Mouse (Mus musculus): ENCODE data around the gene Stard3.

Gene Stard3

DNA sequence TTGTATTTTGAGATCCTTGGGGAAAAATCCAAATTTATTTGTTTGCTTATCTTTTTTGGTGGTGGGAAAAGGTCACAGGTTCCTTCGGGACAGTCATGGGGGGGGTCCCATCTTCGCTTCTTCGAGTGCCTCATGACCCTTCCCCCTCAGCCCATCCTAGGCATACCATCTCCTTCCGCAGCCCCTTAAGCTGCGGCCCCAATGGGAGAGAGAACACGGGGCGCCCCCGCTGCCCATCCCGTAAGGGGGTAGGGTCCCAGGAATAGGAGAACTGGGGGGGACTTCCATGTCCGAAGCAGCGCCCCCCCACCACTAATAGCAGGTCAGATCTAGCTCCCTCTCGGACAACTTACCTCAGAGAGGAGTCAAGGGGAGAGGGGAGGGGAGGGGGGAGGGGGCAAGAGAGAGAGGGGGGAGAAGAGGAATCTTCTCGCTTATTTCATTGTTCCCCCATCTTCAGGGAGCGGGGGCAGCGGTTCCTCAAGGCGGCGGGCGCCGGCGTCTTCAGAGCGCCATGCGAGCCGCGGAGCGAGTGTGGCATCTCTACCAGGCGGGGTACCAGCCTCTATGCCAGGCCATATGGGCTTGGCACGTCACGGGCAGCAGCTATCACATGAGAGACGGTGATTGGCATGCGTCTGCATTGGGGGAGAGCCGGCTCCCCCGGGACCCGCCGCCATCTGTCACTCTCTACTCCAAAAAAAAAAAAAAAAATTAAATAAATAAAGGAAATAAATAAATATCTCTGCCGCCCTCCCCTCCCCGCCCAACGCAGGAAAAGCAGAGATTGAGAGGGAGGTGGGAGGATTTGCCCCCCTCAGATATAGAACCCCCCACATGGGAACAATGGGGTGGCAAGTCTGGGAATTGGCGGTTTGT is 28.8 kb upstream of the Stard3 start, which contains the start of gene Neurod2:
Neurod2 (minus strand) TSS at position 568 of the 879 bp plus-strand sequence.
- DNase-seq (ENCODE audit: low read depth, low spot score), result no peak

DNA sequence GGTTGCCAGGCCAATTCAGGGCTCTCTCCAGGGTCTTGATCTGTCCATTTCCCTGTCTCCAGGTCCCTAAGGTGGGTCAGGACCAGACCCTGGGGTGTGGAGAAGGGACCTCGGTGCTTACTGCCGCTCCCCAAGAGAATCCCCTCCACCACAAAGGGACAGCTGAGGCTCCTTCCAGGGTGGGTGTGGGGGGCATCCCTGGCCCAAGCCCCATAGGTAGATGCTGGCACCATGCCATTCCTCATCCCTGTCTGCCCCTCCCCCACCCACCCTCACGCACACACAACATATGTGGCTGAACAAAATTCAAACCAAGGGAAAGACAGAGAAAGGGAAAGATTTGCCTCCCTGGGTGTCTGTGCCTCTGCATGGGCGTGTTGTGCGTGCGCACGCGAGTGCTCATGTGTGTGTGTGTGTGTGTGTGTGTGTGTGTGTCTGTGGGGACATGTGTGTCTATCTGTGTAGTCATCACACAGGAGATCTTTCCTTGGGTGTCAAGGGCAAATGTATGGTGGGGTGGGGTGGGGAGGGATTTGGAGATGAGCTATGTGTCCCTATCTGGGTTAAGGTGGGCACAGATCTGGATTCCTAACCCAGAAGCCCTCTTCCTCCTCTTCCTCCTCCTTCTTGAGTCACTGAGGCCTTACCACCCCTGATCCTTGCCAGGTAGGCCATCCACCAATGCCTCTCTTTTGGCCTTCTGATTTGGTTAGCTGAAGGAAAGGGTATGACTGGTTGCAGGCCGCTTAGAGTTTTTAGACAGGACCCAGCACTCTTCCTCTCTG is 28.0 kb upstream of the Stard3 start:
- DNase-seq (ENCODE audit: low read depth, low spot score), result no peak

DNA sequence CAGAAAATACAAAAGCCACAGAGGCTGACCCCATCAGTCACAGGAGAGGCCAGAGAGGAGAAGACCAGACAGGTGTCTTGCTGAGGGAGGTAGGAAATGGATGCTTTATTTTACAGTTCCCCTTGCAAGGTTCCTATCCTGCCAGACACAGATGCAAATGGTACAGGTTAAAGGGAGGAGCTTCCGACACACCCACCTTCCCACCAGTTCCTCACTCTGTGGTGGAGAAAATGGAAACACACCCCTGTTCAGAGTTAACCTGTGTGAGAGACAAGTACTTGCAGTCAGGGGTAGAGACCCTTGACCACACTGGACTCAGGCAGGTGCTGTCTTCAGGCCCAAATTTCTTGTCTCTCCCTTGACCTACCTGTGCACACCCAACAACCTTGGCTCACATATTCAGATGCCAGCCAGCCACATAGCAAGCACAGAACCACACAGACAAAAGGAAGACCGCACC is 27.4 kb upstream of the Stard3 start:
- no peak for DNase-seq (ENCODE audit: low read depth, low spot score)

DNA sequence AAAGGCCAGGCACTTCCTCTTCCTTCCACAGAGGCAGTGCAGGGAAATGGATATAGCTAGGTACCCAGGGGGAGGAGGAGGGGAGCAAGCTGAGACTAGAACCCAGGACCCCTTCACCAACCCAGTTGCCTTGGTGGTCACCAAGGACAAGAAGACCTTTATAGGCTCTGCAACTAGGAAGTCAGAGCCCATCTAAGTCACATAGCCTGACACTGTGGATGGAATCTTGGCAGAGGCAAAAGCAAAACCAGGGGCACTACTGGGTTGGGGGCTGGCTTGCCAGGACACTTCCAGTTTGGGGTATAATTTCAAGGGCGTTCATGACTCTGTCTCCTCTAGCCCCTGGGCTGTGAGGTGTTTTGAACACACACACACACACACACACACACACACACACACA is 26.8 kb upstream of the Stard3 start:
- DNase-seq (ENCODE audit: low read depth, low spot score), result no peak

DNA sequence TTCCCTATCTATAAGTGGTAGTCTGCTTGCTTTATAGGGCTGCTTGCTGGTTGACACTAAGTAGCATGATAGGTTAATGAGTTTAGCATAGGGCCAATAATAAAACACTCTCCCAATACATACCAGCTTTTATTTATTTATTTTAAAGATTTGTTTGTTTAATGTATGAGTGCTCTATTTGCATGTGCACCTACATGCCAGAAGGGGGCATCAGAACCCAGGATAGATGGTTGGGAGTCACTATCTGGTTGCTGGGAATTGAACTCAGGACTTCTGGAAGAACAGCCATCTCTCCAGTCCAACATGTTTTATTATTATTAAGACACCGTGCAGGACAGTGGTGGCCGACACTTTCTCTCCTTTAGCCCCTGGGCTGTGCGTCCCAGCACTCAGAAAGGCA is 26.0 kb upstream of the Stard3 start:
- no peak for DNase-seq (ENCODE audit: low read depth, low spot score)

DNA sequence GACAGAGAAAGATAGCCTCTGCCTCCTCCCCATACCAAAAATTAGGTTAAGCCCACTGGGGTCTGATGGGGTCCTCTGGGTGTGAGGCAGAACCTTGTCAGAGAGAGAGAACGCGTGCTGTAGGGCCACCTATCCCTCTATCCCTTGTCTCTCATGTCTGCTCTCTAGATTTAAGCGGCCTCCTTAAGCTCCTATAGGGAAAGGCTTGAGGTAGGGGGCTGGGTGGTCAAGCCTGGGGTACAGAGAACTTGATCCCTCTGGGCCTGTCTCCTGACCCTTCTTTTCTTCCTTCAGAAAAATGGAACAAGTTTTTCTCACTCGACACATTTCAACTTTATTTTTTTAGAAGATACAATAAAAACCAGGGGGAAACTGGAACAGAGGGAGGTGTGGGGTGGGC is 25.3 kb upstream of the Stard3 start:
- no peak for DNase-seq (ENCODE audit: low read depth, low spot score)

DNA sequence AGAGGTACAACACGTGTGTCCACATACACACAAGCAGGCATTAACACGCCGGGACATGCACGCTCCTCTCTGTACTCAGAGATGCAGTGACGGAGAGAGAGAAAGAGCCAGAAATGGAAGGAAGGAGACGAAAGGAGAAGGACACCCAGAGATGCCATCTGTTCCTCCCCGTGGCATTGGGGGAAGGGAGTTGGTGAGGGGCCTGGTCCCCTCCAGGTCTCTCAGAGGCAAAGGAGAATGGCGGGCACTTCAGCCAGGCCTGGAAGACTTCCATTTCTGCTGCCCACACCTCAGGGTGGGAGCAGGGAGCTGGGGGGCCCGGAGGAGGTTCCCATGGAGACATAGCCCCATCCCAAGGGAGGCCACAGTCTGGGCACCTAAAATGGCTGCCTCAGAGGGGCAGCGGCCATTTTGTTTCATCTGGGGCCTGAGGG is 24.9 kb upstream of the Stard3 start:
- no peak for DNase-seq (ENCODE audit: low read depth, low spot score)

DNA sequence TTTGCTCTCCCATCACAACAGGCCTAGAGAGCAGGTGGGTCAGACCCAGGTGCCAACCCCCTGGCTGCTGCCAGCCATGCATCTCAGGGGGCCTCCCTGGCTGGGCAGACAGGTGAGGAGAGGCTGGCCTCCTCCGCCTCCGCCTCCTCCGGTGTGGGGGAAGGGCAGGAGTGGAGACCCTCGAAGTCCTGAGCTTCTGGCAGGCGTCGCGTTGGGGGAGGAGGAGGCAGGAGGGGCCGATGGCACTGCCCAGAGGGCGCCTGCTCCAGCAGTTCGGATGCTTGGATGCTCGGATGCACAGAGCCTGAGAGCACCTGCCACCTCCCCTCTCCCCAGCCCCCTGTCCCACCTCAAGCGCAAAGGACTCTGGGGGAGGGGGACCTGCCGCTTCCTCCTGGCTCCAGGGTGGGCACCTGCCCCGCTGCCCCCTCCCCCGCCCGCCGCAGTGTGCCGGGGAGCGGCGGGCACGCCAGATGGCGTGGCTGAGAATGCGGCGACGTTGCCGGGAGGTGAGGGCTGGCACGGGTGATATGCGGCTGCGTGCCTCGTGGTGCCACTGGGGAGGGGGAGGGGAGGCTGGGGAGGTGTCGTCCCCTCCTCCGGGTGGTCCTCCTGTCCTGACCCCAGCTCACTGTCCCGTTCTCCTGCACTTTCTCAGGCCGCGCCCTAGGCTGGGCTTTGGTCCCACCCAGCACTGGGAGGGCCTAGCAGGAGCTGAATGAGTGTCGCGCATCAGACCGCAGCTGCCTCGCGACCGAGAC is 24.0 kb upstream of the Stard3 start:
- DNase-seq (ENCODE audit: low read depth, low spot score), result no peak

DNA sequence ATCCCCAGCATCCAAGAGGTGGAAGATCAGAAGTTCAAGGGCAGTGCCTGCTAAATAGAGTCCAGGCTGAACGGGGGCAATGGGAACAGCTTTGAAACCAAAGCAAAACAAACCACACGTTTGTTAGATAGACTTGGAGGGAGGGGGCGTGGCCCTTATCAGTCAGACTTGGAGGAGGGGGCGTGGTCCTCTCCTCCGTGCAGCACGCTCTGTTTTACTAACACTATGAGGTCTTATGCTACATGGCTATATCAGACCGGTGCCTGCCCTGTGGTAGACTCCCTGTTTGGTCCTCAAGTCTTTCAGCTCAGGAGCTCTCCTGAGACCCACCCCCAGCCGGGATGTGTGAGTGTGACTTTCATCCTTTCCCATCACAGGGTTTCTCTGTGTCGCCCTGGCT is 22.9 kb upstream of the Stard3 start:
- DNase-seq (ENCODE audit: low read depth, low spot score), result no peak

DNA sequence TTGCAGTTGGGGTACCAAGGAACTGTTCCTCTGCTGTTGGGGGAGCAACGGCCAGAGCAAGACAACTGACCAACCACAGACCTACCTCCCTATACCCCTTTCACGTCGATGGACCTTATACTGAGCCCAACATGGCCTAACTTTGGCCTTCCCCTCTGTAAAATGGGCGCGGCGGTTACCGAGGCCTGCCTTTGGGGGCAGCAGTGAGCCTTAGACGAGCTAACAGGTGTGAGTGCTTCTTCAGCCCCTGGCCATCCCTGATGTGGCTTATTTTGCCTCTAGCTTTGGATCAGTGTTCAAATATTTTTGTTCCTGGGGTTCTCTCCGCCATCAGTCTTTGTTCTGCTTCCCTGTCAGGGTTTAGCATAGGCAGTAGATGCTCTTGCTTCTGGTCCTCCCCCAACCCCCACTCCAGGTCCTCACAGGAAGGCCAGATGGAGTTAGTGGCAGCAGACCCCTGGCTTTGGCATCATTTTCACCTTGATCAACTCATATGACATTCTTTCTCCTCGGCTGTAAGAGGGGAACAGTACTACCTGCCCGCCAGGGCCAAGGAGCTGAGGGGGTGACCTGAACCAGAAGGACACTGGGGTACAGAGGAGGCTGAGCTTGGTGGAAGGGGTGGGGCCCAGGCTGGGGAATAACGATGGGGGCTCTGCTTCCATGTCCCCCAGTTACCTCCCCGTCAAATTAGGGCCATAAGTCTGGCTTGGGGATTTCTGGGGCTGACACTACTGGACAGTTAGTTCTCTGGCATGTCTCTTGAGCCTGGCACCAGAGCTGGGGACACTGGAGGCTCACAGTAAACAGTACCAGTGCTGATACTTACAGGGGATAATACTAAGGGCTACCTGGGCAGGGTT is 21.7 kb upstream of the Stard3 start:
- DNase-seq (ENCODE audit: low read depth, low spot score), result no peak

DNA sequence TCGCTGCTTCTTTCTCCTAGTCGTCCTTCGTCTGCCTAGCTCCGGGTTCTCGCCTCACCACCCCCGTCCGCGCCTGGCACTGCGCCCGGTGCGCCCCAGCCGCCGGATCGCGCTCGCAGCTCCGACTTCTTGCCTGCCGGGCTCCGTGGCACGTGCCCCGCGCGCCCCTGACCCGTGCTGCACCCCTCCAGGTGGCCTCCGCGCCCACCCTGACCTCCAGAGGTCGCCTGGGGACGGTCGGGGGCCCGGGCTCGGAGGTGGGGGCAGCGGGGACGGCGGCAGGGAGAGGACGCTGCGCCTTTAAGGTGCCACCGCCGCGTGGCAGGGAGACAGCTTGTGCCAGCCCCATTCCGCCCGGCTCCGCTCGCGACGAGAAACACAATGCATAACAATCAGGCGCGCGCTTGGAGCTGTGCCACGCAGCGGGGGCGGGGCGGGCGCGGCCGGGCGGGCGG is 19.6 kb upstream of the Stard3 start:
- DNase-seq (ENCODE audit: low read depth, low spot score), result no peak

DNA sequence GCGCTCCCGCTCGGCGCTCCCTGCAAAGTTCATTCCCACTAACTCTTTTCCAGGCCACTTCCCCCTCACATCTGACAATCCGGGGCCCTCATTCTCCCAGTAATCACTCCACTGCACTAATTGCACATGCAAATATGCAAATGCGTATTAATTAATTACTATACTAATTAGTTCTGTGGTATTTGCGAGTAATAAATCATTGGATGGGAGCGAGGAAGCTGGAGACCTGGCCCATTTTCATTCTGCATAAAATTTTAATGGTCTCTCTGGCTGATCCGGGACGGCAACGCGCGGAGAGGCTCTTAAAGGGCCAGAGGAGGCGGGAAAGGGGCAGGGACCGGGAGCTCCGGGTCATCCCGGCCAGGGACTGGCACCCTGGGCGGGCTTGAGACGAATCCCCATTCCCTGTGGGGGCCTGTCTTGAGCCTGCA is 19.1 kb upstream of the Stard3 start:
- DNase-seq (ENCODE audit: low read depth, low spot score), result no peak

DNA sequence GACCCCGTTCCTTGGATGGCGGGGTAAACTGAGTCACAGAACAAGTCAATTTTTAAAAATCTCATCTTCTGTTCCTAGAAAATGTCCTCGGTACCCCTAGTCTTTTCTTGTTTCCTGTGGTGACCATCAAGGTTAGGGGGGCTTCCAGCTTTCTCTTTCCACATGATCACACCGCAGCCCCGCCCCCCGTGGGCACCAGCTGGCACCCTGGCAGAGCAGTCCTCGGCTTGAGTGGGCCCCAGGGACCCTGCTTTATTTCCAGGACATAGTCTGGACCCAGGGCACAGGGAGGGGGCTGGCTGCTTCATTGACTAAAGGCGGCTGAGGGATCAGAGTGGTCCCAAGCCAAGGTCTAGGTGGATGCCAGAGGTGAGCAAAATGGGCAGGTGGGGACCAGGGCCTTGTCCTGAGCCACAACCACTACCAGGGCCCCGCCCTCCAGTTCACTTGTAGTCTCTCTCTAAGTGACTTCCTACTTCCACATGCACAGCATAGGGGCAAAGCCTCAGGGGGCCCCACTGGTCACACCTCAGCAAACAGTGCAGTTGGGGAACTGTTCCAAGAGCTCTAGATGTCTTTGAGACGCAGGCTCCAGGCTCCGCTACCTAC is 18.4 kb upstream of the Stard3 start:
- DNase-seq (ENCODE audit: low read depth, low spot score), result no peak

DNA sequence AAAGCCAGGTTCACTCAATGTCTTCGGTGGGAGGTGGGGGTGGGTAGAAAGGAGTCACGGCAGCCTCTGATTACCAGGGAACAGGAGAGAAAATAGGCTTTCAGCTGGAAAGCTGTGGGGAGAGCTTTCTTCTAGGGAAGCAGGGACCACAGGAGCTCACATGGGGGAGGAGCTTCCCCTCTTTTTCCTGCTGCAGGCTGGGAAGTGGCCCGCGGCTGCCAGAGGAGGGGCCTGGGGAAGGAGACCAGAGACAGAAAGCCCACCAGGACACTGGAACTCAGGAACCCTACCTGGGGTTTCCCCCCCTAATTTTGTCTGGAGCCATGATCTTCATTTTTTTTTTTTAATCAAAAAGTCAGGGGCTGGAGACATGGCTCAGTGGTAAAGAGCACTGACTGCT is 17.6 kb upstream of the Stard3 start:
- no peak for DNase-seq (ENCODE audit: low read depth, low spot score)

DNA sequence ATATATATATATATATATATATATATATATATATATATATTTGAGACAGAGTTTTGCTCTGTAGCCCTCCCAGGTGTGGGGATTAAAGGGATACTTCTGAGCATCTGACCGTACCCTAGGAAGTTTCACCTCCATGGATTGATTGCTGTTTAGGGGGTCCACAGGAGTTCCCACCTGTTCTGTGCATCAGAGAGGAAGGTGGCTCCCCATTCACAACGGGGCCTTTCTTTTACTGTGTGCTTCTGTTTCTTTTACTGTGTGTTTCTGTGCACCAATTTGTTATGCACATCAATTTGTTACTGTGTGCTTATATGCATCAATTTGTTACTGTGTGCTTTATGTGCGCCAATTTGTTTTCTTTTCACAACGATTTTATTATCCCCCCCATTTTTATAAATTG is 17.0 kb upstream of the Stard3 start:
- DNase-seq (ENCODE audit: low read depth, low spot score), result no peak

DNA sequence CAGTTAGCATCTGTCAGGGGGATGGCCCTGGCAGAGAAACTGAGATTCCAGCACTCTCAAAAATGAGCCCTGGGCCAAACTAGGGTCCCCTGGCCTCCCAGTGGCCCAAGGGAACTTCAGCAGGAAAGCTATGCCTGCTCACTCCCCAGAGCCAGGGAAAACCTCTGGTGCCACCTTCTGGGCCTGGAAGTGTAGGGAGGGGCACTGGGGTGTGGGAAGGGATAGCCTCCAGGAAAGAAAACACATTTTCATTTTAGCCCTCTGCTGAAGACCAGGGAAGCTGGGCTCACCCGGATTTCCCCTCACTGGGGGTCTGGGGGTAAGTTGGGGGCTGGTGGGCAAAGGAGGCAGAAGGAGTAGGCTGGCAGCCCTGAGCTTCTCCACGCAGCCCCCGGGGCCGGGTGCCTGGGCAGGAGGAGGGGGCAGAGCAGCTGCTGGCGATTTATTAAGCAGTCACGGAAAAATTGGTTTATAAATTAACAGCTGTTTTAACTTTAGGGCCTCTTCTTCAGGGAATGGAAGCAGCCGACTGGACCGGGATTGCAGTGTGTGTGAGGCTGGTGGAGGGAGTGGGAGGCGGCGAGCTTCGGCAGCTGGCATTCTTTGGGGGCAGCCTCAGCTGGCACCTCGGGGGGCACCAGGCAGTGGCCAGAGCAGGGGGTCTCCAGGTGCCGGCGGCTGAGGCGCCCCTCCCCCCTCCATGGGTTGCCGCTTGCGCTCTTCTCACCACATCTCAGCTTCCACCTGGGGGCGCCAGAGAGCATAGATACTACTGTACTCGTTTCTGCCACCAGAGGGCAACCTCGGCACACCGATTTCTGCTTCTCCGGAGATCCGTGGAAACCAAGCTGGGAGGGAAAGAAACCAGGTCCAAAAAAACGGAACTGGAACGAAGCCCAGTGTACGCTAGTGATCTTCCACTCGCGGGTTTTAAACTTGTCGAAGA is 15.9 kb upstream of the Stard3 start:
- peak; percentile 78 for DNase-seq (ENCODE audit: low read depth, low spot score)

DNA sequence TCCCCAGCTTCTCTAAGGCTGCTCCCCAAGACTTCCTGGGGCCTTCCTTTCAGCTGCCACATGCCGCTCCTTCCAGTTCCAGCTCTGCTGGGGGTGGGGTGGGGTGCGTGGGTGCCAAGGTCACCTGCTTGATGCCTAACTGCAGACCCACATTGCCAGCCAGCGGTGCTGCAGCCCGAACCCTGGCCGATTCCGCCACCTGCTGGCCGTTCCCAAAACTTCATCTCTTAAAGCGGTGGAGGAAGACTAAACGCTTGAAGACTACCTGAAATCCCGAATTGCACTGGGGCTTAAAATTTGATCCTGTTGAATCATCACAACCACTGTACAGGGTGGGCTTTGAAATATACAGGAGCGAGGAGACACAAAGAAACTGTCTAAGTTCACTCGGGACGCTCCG is 12.9 kb upstream of the Stard3 start:
- DNase-seq (ENCODE audit: low read depth, low spot score), result no peak

DNA sequence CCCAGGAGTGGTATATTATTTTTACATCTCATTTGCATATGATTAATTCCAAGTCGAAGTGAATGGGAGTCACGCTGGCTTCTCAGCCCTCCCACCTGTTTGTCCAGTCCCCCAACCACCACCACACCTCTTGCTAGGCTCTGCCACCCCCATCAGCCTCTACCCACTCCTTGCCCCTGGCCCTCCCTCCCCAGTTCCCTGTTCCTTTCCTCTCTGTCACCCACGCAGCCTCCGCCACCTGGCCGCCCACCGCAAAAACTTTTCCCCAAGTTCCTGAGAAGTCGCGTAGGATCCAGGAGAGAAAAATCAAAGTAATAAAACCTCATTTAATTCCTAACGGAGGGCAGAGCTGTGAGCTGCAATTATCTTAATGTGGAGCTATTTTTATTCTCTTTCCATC is 12.0 kb upstream of the Stard3 start:
- no peak for DNase-seq (ENCODE audit: low read depth, low spot score)

DNA sequence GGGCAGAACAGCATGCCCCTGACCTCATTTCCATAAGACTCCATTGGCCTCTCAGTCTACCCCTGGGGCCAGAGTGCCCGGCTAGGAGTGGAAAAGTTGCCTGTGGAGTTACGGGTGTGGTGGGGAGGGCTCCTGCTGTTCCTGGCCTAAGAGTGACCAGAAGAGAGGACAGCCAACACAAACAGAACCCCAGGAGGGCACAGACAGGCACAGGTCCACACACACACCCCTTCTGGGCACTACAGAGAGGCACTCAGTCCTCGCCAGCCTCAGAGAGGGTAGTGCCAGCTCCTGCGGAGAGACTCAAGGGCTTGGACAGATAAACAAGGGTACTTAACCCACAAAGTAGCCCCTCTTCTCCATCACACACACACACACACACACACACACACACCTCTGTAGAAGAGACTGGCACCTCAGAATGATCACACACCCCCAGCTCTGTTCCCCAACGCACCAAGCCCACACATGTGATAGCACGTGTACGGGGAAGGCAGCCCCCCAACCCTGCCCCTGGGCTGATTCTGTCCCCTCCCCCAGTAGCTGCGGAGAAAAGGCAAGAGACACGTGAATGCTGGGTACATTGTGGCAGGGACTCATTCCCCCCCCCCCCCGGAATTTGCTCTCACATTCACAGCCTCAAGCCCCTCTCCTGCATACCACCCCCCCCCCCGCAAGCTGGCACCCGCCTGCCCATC is 10.6 kb upstream of the Stard3 start:
- DNase-seq (ENCODE audit: low read depth, low spot score), result no peak
